Mouse (Mus musculus) cerebellum, adult 9-10 months (tissue): ENCODE measurements around the gene Ache.

Experiments used
- DNase-seq: peaks from one replicate; pipeline ENCODE4 v3.0.0; 2022

Gene Ache

DNA sequence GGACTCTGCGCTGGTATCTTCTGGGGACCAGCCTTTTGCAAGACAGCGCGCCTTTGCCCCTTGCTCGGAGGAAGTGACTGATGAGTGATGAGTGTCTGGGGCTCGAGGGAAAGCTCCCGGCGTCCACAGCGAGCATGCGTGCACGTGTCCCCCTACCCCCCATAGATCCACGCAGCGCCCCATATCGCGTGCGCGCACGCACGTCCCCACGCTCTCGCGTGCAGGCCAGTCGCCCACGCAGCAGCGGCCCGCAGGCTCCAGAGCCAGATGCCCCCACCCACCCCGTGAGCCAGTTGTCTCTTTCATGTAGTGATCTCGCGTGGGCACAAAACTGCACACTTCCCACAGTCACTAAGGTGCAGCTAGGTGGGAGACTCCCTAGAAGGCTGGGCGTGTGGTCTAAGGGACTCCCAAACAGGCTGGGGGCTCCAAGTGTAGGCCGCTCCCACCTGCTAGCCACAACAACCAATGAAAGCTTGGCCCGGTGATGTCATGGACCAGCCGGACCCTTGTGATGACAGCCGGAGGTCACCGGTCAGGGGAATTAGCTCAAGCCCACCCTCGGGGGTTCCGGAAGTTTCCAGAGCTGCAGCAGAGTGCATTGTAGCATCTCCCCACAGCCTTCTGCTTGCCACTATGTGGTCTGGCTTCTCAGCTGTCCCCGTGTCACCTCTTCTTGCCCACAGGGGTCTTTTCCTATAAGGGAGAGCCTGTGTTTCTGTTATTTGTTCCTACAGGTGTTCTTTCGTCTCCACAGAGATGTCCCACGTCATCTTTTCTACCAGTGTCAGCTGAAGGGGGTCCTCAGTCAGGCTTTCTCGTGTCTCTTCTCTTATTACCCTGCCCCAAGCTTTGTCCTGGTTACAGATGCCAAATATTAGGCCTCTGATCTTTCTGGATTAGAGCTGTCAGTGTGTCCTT, at the start of gene Ache:
Gene Ache, plus strand, starts transcription at position 488 of the 921 bp plus-strand sequence.
- peak; percentile 89 for DNase-seq

- no peak for DNase-seq
Observed at GRCm38 (mm10) chr5:137263897-137264720, 23.2 kb upstream of the Ache start.

- DNase-seq, result no peak
Observed at GRCm38 (mm10) chr5:137264787-137265186, 22.5 kb upstream of the Ache start.

DNA sequence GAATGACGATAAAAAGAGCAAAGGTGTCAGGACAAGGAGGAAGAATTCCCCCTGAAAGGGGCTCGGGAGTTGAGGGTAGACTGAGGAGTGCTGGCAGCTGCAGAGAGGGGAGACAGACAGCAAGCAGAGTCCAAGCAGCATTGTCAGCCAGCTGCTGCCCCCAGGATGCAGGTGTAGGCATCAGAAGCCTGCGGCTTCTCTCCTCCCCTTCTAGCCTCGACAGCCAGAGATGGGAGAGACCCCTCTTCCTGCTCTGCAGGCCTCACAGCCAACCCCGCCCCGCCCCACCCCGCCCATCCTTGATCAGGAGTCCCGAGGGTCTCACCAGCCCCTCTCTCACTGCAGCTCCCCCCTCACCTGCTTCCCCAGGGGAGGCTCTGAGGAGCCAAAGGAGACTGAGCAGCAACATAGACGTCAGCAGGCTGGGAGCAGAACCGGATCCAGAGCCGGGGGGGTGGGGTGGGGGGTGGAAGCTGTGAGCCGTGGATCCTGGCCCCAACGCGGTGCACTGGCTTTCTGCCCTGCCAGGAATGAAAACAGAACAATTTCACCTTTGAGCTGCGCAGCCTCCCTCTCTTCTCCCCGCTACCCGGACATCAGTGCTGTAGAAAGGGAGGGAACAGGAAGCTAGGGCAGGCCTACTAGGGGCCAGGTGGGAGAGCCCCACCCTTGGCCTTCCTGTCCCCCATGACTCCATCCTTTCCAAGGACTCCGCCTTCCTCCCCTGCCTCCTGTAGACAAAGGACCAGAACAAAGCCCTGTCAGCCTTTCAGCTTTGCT, 19.0 kb upstream of the Ache start:
- DNase-seq, result no peak

DNA sequence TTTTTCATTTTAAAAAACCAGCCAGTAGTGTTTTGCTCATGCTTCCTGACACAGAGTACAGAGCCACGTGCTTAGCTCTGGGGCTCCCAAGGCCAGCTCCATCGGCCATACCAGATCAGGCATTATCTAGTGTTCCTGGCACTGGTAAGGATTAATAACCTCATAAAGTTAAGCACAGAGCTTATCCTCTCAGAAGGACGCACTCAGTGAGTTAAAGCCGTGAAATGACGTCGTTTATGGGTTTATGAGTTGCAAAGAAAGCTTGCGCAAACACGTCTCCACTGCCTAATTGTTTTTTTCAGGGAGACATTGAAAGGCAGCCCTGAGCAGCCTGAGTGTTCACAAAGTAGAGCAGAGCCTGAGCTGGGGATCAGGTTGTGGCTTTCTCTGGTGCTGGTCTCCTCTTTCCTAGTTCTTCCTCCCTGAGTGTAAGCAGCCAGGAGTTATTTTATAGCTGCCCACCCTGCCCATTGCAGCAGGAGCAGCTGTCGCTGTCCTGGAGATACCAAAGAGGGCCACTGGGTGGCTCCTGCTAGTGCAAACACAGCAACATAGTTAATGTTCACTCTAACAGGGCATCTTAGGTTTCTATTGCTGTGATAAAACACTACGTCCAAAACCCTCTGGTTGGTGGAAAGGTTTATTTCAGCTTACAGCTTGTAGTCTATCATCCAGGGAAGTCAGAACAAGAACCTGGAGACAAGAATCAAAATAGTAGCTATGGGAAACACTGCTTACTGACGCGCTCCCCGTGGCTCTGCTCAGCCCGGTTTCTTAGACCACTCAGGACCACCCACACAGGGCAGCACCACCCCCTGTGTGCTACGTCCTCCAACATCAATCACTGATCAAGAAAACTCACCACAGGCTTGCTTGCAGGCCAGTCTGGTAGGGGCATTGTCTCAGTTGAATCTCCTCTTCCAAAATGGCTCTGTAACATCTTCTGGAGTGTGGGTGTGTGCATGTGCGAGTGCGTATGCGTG, 9.7 kb upstream of the Ache start:
- DNase-seq, result peak; percentile 4

- peak; percentile 36 for DNase-seq
Observed at GRCm38 (mm10) chr5:137284411-137284810, 2.9 kb upstream of the Ache start.

DNA sequence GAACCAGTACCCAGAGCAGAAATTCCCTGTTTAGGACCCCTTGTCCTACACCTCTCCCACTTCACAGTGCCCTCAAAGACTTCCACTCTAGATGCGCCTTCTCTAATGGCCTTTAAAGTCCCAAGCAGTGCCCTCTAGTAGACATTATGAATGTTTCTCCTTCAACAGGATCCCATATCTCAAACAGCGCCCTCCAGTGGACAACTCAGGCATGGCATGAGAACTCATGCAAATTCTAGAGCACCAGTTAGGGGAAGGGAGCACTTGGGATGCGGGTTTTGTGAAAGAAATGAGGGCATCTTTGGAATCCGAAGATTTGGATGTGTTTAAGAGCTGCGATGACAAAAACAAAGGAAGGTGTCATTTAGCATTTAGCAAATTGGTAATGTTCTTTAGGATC, 2.3 kb upstream of the Ache start:
- peak; percentile 64 for DNase-seq

DNA sequence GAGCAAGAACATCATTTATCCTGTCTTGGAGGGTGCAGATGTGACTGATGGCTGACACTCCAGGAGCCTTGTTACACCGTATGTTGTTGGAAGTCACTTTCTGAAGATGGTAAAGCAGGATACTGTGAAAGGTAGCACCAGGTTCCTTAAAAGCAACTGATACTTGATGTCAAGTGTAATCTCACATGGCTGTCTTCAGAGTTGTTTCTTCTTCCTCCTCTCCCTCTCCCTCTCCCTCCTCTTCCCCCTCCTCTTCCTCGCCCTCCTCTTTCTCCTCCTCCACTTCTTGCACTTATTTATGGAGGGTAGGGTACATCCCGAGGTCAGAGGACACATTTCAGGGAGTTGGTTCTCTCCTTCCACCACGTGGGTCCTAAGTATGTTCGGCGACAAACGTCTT, 1.3 kb upstream of the Ache start:
- DNase-seq, result peak; percentile 59

DNA sequence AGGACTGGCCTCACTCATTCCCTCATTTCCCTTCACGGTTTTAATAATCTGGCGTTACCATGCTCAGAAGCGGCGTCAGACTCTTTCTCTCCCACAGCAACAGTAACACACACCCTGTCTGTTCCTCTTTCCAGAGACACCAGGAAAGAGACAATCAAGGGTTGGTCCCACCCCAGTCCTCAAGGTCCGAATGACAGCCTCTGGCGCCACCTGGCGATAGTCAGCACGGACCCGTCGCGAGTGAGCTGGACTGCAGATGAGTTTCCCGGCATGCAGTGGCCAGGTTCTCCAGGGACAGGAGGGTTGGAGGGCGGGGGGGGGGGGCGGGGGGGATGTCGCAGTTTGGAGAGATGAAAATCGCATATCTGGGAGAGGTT, 676 bp upstream of the Ache start:
- DNase-seq, result peak; percentile 97

DNA sequence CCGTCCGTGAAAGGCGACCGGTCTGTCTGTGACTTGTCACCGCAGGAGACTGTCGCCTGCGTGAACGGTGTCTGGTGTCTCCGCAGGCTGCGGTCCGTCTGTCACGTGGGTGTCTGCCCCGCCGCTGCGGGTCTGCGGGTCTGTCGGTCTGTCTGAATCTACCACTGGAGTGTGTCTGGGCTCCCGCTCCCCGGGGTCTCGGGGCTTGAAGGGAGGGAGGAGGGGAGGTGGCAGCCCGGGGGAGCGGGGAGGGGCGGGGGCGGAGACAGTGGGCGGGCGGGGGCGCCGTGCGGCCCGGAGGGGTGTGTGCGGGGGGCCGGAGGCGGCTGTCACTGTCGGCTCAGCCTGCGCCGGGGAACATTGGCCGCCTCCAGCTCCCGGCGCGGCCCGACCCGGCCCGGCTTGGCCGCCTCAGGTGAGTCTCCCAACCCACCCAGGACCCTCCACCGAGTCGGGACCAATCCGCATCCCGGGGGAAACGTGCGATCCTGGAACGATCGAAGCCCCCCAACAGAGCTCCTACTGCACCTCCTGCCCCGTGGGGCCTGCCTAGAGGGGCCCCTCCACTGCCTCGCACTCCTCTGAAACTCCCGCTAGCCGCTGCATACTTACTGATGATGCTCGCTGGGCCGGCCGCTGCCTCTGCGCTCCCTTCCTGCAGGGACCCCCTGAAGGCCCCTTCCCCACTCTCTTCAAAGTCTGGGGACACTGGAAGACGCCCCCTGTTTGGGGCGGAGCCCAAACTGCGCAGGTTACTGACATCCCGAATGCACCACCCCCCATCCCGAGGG, 829 bp downstream of the Ache start:
- DNase-seq, result peak; percentile 78

DNA sequence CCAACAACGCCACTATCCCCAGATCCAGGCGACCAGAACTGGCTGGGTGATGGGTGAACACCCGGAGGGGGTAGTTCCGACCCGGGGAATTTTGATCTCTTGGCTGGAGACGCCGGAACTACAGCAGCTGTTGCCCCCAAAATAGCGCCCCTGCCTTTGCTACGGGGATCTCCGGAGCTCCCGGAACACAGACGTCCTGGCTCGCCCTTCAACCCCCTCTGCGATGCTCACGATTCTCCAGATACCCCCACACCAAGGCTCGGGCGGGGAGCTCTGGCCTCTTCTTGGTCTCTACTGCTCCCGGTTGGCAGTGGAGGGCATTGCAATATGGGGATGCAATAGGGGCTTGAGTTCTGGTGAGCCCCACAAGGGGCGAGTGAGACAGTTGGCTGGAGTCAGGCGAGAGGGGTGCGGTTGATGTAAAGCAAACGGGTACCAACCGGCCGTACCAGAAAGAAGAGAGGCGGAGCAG, 1.7 kb downstream of the Ache start:
- peak; percentile 77 for DNase-seq

- DNase-seq, result peak; percentile 53
Observed at GRCm38 (mm10) chr5:137289591-137290365, 2.5 kb downstream of the Ache start.

DNA sequence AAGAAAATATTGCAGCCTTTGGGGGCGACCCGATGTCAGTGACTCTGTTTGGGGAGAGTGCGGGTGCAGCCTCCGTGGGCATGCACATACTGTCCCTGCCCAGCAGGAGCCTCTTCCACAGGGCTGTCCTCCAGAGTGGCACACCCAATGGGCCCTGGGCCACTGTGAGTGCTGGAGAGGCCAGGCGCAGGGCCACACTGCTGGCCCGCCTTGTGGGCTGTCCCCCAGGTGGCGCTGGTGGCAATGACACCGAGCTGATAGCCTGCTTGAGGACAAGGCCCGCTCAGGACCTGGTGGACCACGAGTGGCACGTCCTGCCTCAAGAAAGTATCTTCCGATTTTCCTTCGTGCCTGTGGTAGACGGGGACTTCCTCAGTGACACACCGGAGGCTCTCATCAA, 3.4 kb downstream of the Ache start:
- DNase-seq, result peak; percentile 77

DNA sequence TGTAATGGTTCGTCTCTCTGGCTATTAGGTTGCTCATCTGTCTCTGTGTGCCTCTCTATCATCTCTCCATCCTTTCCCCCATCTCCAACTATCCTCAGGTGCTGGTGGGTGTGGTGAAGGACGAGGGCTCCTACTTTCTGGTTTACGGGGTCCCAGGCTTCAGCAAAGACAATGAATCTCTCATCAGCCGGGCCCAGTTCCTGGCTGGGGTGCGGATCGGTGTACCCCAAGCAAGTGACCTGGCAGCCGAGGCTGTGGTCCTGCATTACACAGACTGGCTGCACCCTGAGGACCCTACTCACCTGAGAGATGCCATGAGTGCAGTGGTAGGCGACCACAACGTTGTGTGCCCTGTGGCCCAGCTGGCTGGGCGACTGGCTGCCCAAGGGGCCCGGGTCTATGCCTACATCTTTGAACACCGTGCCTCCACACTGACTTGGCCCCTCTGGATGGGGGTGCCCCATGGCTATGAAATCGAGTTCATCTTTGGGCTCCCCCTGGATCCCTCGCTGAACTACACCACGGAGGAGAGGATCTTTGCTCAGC, 4.1 kb downstream of the Ache start:
- peak; percentile 57 for DNase-seq

GRCm38 (mm10) chr5:137293282-137293681, 6.0 kb downstream of the Ache start:
- peak; percentile 88 for DNase-seq

DNA sequence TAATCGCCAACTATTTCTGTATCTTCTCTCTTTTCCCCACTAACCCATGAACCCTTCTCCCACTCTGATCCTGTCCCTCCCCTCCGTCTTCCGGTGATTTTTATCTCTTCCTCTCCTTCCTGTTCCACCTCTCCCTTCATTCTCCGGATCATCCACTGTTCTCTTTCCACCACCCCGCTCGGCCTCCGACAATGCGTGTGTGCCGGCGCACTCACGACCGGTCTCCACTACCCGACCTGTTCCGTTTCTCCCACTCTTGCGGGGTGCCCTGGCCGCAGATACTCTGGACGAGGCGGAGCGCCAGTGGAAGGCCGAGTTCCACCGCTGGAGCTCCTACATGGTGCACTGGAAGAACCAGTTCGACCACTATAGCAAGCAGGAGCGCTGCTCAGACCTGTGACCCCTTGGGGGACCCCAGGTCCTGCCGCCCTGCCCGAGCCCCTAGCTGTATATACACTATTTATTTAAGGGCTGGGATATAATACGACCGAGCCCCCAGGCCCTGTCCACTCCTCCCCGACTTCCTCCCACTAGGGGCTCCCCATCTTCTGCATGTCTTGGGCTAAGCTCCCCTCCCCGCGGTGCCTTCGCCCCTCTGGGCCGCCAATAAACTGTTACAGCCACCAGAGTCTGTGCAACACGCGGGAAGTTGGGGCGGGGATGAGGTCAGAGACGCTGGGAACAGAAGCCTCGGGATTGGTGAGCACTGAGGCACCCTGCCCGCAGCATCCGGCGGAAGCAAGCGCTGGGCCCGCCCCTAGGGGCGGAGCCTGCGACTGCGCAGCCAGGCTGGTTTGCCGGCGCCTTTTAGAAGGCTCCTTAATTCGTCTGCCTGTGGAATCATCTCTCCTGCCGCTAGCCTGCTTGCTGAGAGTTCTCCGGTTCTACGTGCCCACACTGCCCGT, 6.8 kb downstream of the Ache start, which contains the start of gene Ufsp1:
Gene Ufsp1, plus strand, starts transcription at position 791 of the 905 bp plus-strand sequence.
- peak; percentile 95 for DNase-seq

DNA sequence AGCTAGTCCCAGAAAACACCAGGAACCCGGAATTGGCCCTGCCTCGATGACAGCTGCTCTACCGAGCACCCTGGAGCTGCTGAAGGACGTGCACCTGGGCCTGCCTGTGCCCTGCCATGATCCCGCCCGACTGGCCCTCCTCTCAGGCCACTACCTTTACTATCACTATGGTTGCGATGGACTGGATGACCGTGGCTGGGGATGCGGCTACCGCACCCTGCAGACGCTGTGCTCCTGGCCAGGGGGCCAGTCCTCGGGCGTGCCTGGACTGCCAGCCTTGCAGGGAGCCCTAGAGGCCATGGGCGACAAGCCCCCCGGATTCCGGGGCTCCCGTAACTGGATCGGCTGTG, 7.4 kb downstream of the Ache start:
- no peak for DNase-seq

GRCm38 (mm10) chr5:137295296-137295695, 8.0 kb downstream of the Ache start:
- no peak for DNase-seq

- peak; percentile 55 for DNase-seq
Observed at GRCm38 (mm10) chr5:137295712-137296111, 8.4 kb downstream of the Ache start.
